Mouse (Mus musculus): ENCODE results near the gene Wscd2.

The Wscd2 gene

DNA sequence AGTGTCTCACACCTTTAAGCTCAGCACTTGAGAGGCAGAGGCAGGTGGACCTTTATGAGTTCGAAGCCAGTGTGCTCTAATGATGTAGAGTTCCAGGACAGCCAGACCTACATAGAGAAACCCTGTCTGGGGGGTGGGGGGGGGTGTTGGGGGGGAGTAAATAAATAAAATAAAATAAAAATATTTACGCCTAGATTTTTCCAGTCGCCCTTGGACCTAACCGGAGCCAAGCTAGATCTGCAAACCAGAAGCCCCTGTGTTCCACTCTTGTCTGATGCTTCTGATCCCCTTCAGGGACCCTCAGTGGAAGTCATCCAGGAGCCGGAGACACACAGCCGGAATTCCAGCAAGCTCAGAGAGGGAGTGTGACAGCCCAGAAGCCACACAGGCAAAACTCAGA, at the start of gene Wscd2:
TSS of gene Wscd2 (plus strand) at position 301 of the 400 bp plus-strand sequence.
- DNase-seq (ENCODE audit: low spot score in 2 of 2) = no peak

DNA sequence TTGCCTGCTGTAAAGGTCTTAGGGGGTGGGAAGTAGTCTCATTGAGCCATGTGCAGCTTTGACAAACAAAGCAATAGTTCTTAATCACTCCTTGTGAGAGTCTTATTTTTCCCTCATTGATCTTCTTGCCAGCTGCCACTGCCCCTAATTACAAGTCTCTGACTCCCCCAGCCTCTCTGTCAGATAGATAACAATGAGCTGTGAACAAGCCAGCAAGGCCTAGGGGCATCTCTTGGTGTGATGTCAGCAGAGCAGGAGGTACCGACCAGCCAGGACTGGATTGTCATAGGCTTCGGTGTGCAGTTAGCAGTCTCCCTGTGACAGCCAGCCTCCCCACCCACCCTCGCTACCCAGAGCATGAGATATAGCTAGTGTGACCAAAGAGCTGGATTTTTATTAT, 48.0 kb upstream of the Wscd2 start:
- DNase-seq (ENCODE audit: low spot score in 2 of 2) = no peak

DNA sequence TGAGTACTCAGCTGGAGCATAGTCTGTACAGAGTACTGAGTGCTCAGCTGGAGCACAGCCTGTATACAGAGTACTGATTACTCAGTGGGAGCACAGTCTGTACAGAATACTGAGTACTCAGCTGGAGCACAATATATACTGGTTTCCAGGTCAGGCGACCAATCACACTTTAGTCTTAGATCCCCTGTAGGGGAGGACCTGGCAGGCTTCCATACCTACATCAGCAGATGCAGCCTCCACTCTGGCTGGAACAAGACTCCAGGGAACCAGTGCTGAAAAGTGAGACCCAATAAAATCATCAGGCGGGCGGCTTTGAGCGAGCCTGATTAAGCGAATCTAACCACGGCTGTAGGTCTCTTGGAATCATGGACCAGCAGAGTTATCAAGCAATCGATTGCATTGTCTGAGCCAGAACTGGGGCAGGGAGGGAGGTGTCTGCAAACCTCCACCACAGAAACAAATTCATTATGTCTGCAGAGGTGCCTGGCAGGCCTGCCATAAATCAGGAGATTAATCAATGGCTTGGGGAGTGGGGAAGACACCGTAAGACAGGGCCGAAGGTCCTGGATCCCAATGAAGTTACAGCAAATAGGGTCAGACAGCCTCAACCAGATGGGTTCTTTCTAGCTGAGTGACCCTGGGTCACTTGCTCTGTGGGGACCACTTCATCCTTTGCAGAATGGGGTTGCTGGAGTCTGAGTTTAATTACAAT, 42.0 kb upstream of the Wscd2 start:
- no peak for DNase-seq (ENCODE audit: low spot score in 2 of 2)

DNA sequence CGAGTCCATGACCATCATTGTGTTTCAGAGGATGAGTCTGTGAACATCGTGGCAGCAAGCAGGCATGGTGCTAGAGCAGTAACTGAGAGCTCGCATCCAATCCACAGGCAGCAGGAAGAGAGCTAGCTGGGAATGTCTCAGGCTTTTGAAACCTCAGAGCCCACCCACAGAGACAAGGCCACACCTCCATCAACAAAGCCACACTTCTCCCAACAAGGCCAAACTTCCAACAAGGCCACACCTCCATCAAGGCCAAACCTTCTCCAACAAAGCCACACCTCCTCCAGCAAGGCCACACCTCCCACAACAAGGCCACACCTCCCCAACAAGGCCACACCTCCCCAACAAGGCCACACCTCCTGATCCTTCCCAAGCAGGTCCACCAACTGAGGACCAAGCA, 40.8 kb upstream of the Wscd2 start:
- DNase-seq (ENCODE audit: low spot score in 2 of 2) = no peak

DNA sequence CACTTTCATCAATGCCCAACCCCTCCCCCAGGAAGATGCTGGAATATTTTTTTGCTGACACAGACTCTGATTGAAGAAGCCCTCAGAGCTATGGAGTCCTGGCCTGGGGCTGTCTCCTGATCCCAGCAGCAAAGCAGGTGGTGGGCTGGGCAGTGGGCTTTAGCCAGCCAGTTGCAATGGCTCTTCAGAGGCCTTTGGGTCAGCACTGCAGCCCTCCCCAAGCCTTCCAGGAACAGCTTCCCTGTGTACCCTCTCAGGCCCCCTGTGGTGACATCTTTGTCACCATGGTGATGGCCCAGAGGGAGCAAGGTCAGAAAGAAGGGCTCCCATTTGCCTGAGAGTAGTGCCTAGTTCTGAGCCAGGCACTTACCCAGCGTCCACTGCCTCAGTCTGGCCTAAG, 37.4 kb upstream of the Wscd2 start:
- DNase-seq (ENCODE audit: low spot score in 2 of 2) = no peak

DNA sequence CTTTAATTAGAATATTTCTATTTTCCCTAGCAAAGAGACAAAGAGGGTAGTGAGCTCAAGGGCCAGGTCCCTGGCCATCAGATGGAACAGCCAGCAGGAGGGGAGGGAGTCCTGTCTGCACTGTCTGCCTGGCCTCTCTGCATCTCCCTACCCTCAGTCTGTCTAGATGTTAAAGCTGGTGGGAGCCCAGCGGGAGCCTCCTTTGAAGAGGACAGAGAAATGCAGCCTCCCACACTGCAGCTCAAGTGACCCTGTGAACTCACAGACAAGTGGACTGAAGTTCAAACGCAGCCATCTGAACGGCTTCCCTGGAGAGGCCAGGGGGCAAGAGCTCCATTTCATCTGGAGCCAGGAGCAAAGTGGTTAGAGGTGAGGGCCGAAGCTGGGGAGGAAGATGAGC, 36.8 kb upstream of the Wscd2 start:
- DNase-seq (ENCODE audit: low spot score in 2 of 2) = no peak

DNA sequence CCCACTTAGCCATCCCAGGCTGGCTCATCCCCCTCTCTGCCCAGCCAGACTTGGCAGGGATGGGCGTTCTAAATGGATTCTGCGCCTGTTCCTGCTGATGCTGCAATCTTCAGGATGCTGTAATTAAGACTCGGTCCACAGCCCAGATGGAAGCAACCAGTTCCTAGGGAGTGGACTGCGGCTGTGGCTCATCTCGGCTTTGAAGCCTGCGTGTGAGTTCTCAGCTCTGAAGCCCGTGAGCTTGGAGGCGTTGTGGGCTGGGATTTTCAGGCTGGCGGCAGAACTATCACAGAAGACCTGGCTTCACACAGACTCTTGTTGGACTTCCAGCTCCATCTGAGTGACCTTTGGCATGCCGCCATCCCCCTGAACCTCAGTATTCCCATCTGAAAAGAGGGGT, 34.1 kb upstream of the Wscd2 start:
- DNase-seq (ENCODE audit: low spot score in 2 of 2) = no peak

DNA sequence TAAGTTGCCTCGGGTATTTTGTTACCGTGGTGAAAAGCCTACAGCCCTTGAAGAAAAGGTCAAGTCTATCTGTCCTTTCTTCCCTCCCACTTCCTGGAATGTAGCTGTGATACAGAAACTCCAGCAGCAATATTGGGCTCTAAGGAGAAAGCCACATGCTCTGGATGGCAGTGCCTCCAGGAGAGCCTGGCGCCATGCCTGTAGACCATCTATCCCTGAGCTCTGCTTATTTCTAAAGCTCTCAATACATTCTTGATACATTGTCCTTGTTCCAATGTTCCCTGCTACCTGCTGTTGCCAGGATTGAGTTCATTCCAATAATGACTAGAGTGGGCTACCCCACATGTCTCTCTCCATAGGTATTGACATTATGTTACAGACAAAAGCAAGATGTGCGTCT, 33.4 kb upstream of the Wscd2 start:
- no peak for DNase-seq (ENCODE audit: low spot score in 2 of 2)

DNA sequence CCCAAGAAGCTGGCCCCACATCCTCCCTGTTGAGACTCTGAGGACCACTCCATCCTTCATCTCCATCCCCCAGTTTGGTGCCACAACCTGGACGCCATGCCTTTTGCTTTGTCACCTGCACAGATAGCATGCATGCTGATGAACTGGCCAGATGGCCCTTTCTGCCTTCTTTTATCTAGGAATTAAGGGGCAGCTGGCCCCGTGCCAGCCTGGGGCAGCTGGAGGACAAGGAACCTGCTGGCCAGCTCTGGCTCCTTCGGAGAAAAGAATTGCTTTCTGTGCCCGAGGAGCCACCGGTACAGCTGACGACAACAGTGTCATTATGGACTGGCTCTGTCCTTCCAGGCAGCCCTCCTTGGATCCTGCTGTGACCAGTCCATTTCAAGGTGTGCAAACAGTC, 32.9 kb upstream of the Wscd2 start:
- no peak for DNase-seq (ENCODE audit: low spot score in 2 of 2)

DNA sequence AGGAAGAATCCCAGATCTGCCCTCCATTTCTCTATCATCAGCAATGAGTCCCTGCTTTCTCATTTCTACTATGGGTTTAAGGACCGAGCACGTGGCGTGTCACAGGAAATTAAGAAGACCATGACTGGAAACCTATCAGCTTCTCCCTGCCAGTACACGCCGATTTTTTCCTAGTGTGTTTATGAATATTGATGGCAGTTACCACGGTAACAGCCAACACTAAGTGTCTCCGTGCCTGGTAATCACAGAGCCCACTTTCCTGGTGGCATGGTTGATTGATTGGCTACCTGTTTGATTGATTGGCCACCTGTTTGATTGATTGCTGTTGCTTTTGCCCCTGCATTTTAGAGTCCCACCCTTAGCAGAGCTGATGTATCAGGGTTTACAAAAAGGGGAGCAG, 30.2 kb upstream of the Wscd2 start:
- no peak for DNase-seq (ENCODE audit: low spot score in 2 of 2)

DNA sequence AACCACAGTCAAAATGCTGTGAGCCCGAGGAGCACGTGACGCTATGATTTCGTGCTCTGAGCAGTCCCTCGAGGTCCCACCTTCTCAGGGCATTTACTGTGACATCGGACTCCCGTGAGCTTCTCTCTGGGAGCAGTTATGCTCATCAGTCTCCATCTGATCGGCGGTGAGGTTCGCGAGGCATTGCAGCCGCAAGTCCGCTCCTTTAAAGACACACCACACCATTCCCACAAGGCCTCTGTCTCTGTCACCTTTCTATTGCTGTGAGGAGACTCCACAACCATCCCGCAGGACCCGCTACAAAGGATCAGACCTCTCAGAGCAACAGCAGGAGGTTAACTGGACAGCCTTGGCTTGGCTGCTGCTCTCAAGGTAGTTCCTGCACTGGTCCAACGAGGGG, 28.6 kb upstream of the Wscd2 start:
- DNase-seq (ENCODE audit: low spot score in 2 of 2) = no peak

DNA sequence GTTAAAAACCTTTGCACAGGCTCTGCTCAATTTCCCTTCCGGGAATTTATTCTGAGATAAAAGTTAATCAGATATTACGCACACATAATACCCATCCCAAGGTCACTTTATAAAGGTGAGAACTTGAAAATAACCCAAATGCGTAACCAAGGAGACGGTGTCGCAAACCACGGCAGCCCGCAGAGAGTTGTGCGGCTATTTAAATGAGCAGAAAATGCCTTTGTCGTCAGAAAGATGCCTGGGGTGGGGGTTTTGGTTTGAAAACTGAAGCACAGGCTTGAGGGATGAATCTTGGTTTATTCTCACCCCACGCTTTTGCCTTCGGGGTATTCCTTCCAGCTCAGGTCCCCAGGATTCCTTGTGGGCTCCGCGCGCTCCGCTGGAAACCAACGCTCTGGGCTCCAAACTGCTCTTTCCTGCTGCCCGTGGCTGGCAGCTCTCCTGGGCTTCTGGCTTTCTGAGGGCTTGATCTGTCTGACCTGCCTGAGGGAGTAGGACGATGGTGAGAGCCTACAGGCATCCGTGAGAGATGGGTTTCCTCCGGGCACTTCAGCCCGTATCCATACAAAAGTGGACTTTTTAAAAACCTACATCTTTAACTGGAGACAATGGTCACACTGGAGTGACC, 28.0 kb upstream of the Wscd2 start:
- DNase-seq (ENCODE audit: low spot score in 2 of 2) = no peak

DNA sequence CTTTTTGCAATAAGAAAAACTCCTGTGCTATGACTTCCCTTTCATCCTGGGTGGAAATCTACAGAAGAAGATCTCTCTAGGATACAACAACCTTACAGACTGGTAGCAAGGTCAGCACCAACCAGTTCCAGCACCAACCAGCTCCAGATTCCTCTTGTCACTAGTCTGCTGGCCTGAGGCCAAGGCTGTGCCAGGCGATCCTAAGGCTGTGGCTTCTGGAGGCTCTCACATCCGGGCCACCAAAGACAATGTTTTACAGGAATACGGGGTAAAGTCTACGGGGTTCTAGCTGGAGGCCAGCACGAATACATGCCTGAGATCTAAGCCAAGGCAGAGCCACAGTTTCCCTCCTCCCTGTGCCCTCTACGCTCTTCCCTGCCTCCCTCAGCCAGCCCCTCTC, 25.4 kb upstream of the Wscd2 start:
- DNase-seq (ENCODE audit: low spot score in 2 of 2) = no peak

DNA sequence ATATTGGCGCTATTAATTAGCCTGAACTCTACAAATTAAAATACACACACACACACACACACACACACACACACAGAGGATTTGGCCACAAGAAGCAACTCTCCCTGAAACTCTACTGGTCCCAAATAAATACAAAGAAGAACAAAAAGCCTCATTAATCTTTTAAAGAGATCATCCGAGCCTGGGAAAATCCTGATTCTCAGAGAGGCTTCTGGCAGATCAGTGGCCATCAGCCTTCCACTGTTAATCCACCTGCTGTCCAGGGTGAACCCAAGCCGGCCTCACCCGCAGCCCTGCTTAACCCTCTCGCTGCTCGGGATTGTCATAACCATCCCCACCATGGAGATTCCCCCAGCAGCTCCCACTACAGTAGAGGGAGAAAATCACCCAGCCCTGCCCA, 23.6 kb upstream of the Wscd2 start:
- DNase-seq (ENCODE audit: low spot score in 2 of 2) = no peak

DNA sequence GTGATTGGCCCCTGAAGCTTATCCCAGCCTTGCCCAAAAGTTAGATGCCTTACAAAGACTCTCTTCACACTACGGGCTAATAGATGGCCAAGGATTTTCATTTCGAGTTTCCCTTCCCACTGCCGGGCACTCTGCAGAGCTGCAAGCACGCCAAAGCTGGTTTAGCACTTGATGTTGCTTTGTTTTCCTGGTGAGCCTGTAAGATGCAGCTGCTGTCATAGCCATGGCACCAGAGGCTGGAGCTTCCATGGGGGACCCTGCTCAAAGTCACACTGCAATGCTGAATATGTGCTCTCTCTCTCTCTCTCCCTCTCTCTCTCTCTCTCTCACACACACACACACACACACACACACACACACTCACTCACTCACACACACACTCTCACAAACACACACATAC, 23.1 kb upstream of the Wscd2 start:
- no peak for DNase-seq (ENCODE audit: low spot score in 2 of 2)

DNA sequence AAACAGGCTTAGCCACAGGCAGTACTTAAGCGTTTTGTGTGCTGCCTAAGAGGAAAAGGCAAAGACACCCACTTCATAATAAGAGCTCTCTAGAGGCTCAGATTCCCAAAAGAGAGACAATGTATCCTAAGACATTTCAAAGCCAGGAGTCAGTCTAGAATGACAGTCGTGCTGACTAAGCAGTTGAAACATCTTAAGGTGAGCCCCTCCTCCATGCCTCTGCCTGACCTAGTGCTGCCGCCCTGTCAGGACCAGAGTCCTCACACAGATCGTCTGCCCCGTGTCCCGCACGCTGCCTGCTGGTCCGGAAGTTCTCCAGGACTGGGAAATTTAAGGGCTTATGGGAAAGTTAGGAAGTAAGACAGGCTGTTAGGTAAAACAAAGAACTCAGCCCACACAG, 22.4 kb upstream of the Wscd2 start:
- no peak for DNase-seq (ENCODE audit: low spot score in 2 of 2)

DNA sequence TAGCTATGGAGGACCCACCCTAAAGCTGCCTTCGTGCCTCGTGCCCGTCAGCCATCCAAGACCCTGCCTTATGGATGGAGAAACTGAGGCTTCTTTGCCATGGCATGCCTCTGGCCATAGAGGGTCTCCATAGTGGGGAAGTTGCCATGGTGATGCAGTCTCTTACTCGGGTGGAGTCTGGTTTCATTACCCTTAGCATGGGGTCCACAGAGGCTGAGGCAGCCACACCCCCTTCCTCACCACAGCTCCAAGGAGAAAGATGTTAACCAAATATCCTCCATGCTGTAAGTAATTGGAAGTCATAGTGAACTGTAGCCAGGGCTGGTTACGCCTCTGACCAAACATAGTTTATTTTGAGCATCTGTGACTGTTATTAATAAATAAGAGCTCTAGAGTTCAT, 21.5 kb upstream of the Wscd2 start:
- no peak for DNase-seq (ENCODE audit: low spot score in 2 of 2)

DNA sequence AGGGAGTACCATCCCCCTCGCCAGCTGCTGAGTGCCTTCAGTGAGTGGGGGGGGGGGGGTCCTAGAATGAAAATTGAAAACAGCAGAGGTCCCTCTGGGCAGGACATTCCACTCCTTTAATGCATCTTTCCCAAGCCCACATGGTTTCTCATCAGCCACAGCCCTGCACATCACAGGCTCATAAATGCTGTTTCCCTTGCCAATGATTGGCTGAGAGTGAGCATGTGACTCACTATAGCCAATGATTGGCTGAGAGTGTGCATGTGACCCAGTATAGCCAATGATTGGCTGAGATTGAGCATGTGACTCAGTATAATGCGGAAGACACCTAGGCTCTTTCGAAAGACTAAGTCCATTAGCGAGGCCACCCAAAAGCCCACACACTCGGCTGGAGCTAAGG, 20.9 kb upstream of the Wscd2 start:
- no peak for DNase-seq (ENCODE audit: low spot score in 2 of 2)

DNA sequence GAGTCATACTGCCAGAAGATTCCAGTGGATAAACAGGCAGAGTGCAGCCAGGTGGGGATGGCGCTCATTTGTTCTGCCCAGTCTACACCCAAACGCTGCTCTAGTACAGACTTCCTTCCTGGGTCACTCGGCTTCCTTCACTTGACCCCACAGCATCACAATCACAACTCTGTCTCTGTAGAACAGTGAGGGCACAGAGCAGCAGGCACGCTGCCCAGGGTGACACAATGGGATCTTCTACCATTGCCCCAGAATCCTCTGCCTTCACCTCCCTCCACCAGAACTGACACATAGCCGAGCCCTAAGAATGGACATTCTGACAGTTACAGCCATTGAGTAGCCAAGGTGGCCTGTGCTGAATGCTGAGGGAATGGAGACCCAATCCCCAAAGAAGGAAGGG, 20.3 kb upstream of the Wscd2 start:
- DNase-seq (ENCODE audit: low spot score in 2 of 2) = no peak

DNA sequence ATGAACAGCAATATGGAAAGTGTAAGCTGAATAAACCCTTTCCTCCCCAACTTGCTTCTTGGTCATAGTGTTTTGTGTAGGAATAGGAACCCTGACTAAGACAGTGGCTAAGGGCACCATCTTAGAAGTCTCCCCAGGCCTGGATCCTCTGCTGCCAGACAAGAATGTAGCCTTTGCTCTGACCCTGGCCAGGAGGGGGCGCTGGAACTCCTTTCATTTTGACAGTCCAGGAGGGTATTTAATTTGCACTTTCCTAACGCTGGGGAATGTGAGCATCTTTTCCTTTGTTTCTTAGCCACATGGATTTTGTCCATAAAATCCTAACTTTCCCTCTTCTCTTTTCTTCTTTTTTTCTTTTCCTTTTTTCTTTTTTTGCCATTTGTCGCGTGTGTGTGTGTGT, 18.7 kb upstream of the Wscd2 start:
- peak; percentile 31 to 82 for DNase-seq (ENCODE audit: low spot score in 2 of 2)

DNA sequence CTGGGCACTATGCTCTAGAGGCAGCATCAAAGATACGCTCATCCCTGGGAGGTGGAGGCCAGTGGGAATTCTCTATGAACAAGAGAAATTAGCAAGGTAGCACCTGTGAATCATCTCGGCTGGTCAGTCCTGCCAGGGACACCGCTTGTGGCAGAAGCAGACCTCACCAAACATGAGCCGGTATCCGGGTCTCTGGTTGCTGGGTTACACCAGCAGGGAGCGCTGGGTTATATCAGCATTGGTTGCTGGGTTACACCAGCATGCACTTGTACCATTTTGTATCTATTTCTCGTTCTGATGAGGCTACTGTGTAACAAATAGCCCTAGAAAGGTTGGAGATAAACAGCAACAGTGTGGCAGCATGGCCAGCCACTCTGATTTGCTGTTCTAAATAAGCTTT, 17.8 kb upstream of the Wscd2 start:
- no peak for DNase-seq (ENCODE audit: low spot score in 2 of 2)

DNA sequence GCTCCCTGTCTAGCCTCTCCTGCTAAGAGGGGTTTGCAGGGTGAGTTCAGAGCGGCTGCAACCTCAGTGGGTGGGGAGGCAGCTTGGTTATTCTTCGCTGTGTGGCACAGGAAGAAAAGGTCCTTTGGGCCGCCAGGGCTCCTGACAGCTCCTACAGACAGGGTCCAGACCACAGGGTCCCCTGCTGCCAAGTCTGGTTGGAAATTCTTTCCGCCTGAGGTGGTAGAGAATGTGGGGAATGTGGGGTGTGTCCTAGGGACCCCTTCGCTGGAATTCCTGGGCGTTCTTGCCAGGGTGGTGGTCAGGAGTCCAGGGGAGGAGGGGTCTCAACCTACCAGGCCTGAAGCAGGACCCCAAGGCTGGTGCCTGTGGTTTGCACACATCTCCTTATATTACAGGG, 13.3 kb upstream of the Wscd2 start:
- no peak for DNase-seq (ENCODE audit: low spot score in 2 of 2)

DNA sequence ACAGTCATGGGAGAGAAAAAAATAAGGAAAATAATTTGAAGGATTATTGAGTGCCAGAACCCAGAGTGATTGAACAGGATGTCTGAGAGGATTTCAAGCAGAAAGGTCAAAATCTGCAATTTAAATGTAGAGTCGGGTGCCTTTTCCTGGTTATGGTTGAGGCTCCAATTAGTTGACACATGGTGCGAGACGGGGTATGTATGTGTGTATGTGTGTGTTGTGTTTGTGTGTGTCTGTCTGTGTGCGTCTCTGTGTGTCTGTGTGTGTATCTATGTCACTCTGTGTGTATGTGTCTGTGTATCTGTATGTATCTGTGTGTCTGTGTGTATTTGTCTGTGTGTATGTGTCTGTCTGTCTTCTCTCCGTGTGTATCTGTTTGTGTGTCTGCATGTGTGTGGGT, 11.1 kb upstream of the Wscd2 start:
- DNase-seq (ENCODE audit: low spot score in 2 of 2) = no peak

DNA sequence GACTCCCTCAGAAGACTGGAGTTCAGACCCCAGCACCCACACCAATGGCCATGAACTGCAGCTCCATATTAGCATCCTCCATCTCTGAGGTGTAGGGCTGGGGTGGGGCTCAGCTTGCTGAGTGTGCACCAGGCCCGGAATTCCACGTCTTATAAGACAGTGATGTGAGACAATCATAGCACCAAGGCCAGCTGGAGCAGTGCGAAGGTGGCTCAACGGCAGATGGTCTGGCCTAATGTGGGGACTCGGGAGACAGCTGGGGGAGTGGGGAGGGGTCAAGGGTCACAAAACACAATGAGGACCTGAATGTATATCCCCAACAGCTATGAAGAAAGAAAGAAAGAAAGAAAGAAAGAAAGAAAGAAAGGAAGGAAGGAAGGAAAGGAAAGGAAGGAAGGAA, 9.7 kb upstream of the Wscd2 start:
- DNase-seq (ENCODE audit: low spot score in 2 of 2) = no peak
